Mouse (Mus musculus) urinary bladder, postnatal 4 days (tissue): ENCODE results near the gene Car10.

Experiments used
- DNase-seq, 2 experiments: peaks; one replicate each; pipeline ENCODE4 v3.0.0; 2021 to 2022; ENCODE audit warnings: low spot score in 2 of 2

Gene Car10

GRCm38 (mm10) chr11:93097941-93098828 lies at the start of gene Car10:
TSS of gene Car10 (plus strand) at chr11:93098028.
- no peak for DNase-seq

- no peak for DNase-seq
Observed at GRCm38 (mm10) chr11:93065021-93065420, 32.8 kb upstream of the Car10 start.

- DNase-seq = no peak
Observed at GRCm38 (mm10) chr11:93065656-93066181, 32.1 kb upstream of the Car10 start.

- DNase-seq = no peak
Observed at GRCm38 (mm10) chr11:93095588-93095987, 2.2 kb upstream of the Car10 start.

GRCm38 (mm10) chr11:93097001-93097400 lies 827 bp upstream of the Car10 start:
- no peak for DNase-seq

GRCm38 (mm10) chr11:93097431-93097851 lies 387 bp upstream of the Car10 start:
- DNase-seq = no peak

GRCm38 (mm10) chr11:93098933-93099381 lies 1.1 kb downstream of the Car10 start:
- no peak for DNase-seq

- no peak for DNase-seq
Observed at GRCm38 (mm10) chr11:93099431-93100370, 1.9 kb downstream of the Car10 start.

GRCm38 (mm10) chr11:93100606-93101005 lies 2.8 kb downstream of the Car10 start:
- no peak for DNase-seq

- no peak for DNase-seq
Observed at GRCm38 (mm10) chr11:93101106-93101505, 3.3 kb downstream of the Car10 start.

GRCm38 (mm10) chr11:93102321-93102720 lies 4.5 kb downstream of the Car10 start:
- DNase-seq = no peak

- no peak for DNase-seq
Observed at GRCm38 (mm10) chr11:93103101-93103815, 5.4 kb downstream of the Car10 start.

- no peak for DNase-seq
Observed at GRCm38 (mm10) chr11:93109451-93109850, 11.6 kb downstream of the Car10 start.

- DNase-seq = no peak
Observed at GRCm38 (mm10) chr11:93120766-93121415, 23.1 kb downstream of the Car10 start.

- no peak for DNase-seq
Observed at GRCm38 (mm10) chr11:93123691-93124090, 25.9 kb downstream of the Car10 start.

GRCm38 (mm10) chr11:93126466-93126865 lies 28.6 kb downstream of the Car10 start:
- no peak for DNase-seq

- no peak for DNase-seq
Observed at GRCm38 (mm10) chr11:93128481-93128880, 30.7 kb downstream of the Car10 start.

GRCm38 (mm10) chr11:93137841-93138240 lies 40.0 kb downstream of the Car10 start:
- no peak for DNase-seq

GRCm38 (mm10) chr11:93141727-93142126 lies 43.9 kb downstream of the Car10 start:
- no peak for DNase-seq

- no peak for DNase-seq
Observed at GRCm38 (mm10) chr11:93144544-93144943, 46.7 kb downstream of the Car10 start.

GRCm38 (mm10) chr11:93154910-93155309 lies 57.1 kb downstream of the Car10 start:
- DNase-seq = no peak
